Mouse (Mus musculus) brain, embryonic 18.5 days (tissue): ENCODE data around the gene Cntrob.

Source experiments
- DNase-seq: peaks from one replicate; pipeline ENCODE4 v3.0.0-alpha.2; 2012; ENCODE audit warnings: low read depth, low spot score

Gene Cntrob

DNA sequence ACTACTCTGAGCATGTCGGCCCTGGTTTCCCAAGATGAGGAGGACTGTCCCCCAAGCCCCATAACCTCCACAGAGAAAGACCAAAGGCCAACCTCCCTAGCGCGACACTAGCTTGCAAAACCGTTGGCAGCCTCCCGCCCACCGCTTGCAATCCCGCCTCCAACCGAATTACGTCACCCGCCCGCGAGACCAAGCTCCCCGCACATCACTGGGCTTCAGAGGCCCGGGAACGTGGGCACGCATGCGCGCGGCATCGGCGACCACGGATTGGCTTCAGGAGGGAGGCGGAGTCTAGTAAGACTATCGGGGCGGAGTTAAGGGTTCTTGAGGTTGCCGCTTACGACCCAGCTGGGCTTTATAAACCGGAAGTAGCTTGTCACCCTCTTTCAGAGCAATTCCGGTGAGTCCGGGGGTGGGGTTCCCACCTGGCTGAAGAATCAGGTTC is at the start of gene Cntrob, which contains the start of gene Trappc1:
Gene Cntrob (minus strand): TSS at position 109 of the 445 bp plus-strand sequence.
Gene Trappc1 (plus strand): TSS at position 314 of the 445 bp plus-strand sequence.
- DNase-seq: peak; percentile 96

- DNase-seq: no peak
Measured at GRCm38 (mm10) chr11:69372780-69373170, 49.2 kb upstream of the Cntrob start.

DNA sequence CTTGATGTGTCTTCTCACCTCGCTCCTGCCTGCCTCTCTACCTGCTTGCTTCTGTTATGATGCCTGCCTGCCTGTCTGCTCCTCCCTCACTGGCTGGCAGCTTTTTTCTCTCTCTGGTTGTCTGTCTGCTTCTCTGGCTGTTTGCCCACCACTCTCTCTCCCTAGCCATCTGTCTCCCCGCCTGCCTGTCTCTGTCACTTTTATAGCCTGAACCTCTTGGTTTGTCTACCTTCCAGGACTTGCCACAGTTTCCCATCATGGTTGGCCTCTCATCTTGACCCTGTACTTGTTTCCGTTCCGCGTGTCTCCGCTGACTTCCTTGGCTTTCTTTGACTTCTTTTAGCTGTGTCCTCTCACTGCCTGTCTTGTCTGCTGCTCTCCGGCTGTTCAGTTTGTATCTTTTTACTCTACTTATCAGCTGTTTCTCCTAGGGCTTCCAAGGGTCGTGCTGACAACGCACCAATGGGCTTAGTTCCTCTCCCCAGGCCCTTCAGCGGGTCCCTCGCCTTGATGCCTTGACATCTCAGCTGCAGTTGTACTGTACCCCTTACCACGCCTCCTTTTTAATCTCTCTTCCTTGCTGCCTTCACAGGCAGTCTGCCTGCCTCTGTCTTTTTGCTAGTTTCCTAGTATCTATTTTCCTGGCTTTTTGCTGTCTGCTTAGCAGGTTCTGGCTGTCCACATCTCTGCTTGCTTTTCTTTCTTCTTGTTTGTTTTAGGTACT is 48.6 kb upstream of the Cntrob start:
- no peak for DNase-seq

GRCm38 (mm10) chr11:69371601-69372000 is 48.0 kb upstream of the Cntrob start:
- no peak for DNase-seq

DNA sequence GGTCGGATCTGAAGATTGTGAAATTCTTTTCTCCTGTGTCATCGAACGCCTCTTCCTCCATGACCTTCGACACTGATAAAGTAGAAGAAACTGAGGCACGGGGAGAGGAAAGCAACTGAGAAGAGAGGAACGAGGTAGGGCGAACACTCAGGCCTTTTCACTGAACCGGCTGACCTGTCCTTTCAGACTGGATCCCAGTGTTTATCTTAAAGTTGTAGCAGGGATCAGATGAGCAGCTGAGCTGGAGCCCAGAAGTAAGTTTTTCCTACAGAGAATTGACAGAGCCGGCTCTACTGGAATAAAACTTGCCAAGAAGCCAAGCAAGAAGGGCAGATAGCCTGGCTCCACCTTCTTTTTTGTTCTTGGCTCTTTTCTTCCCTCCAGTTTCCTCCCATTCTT is 47.2 kb upstream of the Cntrob start:
- DNase-seq: no peak

- DNase-seq: no peak
Measured at GRCm38 (mm10) chr11:69369990-69370816, 46.6 kb upstream of the Cntrob start.

GRCm38 (mm10) chr11:69369215-69369989 is 45.8 kb upstream of the Cntrob start, which contains the start of gene Chd3:
Gene Chd3, minus strand, starts transcription at chr11:69369406.
- DNase-seq: no peak

GRCm38 (mm10) chr11:69368356-69369214 is 45.0 kb upstream of the Cntrob start:
- no peak for DNase-seq

GRCm38 (mm10) chr11:69367616-69368355 is 44.2 kb upstream of the Cntrob start:
- DNase-seq: no peak

DNA sequence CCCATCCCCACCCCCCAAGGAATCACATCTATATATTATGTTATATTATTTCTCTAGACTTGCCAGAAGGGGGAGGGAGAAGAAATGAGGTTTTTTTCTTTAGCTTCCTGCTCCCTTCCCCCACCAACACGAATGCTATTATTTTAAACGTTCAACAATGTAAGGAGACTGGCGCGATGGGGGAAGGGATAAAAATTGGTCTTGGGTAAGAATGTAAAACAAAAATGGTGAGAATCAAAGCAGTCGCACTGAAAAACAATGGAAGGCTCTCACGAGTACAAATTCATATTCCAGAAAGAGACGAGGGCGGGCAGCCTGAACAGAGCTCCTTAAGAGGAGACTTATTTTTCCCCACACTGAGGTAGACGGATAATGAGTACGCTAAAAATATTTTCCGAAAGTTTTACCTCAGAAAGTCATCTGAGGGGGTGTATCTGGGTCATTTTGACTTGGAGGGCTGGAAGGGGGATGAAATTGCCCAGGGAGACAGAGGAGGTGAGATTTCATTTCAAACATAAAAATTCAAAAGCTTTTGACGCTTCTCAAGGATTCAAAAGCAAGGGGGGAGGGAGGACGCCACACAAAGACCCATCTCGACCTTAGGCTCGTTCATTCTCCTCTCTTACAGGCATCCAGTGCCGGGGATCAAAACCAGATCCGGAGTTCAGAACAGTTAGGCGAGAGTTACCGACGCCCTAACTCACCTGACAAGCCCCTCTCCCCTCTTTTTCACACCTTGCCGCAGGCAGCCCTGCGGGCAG is 43.5 kb upstream of the Cntrob start:
- DNase-seq: no peak

- peak; percentile 95 for DNase-seq
Measured at GRCm38 (mm10) chr11:69366157-69366854, 42.7 kb upstream of the Cntrob start.

DNA sequence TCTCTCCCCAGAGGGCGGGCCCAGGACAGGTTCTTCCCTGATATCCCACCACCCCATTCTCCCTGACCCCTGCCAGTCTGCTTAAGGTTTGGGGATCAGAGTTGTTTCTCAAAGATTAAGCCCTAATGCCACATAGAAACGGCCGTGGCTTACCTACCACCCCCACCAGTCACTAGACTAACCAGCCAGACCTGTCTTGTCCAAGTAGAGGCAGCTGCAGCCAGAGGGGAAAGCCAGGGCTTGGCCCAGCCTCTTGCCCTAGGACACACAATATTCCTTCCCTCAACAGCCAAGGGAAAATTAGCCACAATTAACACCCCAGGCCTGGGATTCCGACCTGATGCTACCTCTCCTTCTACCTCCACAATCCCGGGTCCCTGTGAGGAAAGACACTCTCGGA is 42.1 kb upstream of the Cntrob start:
- DNase-seq: no peak

DNA sequence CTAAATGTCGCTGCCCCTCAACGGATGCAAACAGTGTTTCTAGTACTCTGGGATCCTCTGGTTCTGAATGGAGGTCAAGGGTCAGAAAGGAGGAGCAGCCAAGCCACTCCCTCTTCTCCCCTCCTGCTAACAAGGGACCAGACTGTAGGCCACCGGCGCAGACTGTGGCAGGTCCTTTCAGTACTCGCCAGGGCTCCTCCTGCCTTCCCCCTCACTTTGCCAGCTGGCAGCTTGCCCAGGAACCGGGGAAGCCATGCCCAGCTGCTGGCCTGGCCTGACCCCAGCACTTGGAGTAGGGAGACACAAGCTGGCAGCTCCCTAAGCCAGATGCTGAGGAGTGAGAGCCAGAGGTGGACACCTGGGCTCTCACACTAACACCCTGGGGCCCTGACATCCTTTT is 41.3 kb upstream of the Cntrob start:
- no peak for DNase-seq

GRCm38 (mm10) chr11:69364376-69364775 is 40.8 kb upstream of the Cntrob start:
- DNase-seq: no peak

GRCm38 (mm10) chr11:69362479-69362878 is 38.9 kb upstream of the Cntrob start:
- DNase-seq: no peak

DNA sequence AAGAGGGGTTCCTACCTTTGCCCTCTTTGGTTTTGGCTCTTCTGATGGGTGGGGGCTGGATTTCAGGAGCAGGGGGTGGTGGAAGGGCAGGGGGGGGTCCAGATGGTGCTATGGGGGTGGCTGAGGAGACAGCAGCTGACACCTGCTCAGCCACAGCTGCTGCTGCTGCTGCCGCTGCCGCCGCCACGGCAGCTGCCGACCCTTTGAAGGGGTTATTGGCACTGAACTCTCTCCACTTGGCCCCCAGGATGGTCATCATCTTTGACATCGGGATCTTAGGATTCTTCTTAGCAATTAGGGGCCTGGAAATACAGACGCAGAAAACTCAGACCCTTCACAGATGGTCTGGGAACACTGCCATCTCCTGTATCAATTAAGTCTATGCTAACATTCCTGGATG is 38.4 kb upstream of the Cntrob start:
- no peak for DNase-seq

GRCm38 (mm10) chr11:69357690-69358089 is 34.1 kb upstream of the Cntrob start:
- no peak for DNase-seq

DNA sequence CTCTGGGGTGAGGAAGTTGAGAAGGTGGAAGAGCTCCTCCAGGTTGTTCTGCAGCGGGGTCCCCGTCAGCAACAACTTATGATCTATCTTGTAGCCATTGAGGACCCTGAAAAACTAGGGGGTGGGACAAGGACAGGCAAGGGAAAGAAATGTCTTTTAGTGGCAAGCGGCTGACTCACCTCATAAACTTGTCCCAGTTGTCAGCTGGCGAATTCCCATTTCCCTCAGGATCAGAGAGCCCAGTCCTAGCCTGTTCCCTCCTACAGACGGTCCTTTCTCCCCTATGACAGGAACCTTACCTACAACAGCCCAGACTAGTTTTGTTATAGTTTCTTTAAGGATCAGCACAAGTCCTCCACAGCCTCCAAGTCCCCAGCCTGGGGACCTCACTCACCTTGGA is 33.0 kb upstream of the Cntrob start:
- DNase-seq: no peak

DNA sequence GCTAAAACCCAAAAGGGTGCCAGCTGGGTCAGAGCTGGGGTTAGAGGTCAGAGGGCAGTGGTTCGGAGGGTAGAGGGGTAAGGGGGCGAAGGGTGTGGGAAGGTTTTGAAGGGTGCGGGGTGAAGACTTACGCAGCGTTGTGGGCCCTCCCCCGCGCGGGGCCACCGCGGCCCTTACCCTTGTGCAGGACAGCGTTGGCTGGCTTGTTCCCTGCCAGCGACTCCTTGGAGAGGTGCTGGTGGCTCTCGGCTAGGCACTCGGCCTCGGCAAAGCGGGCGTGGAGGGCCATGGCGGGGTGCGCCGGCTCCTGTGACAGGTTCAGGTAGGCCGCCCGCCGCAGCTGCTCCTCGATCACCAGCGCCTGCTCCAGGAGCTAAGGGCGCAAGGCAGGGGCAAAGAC is 22.9 kb upstream of the Cntrob start:
- no peak for DNase-seq
